Mouse (Mus musculus) right cerebral cortex, postnatal 36 days (tissue): Measurements from ENCODE around the gene Pmm1.
"Not testable (repeated sequence)": the region's sequence is repeated elsewhere in the genome, so short reads cannot be mapped to it uniquely, and the experiment has no call there.

Experiments used
- DNase-seq, 2 experiments: peaks; one replicate each; pipeline ENCODE4 v3.0.0; 2022; ENCODE audit warnings: low spot score in 2 of 2, mixed read lengths in 1 of 2

Gene Pmm1

DNA sequence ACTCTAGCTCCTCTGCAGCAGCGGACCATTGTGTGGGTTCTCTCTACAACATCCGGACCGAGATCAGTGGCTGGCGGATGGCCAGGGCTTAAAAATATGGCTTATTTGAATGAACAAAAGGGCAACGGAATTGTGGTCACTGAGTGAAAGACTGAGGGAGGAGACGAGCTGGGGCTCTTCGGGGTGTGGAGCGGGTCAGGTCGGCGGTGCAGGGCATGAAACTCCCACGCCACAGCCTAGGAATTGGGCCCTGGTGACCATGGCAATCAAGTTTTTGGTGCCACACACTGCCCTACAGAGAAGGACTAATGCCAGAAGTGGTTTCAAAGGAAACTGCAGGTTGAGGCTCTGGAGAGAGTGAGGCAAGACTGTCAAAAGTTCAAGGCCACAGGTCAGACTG lies 32.5 kb downstream of the Pmm1 start:
- DNase-seq: no peak

DNA sequence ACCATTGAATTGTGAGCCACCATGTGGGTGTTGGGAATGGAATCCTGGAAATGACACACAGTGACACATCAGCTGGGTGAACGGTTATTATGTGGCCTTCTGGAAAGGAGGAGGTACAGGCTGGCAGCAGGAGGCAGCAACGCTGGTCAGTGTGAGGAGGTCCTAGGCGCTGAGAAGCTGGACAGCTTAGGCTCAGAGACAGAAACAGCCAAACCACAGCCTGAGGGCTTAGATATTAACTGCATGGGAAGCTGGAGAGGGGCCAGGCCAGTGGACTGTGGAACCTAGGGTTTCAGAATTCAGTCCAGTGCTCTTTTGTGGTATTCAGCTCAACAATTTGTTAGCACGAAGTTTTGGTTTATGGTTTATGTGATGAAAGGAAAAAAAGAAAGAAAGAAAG lies 33.0 kb downstream of the Pmm1 start:
- no peak for DNase-seq

DNA sequence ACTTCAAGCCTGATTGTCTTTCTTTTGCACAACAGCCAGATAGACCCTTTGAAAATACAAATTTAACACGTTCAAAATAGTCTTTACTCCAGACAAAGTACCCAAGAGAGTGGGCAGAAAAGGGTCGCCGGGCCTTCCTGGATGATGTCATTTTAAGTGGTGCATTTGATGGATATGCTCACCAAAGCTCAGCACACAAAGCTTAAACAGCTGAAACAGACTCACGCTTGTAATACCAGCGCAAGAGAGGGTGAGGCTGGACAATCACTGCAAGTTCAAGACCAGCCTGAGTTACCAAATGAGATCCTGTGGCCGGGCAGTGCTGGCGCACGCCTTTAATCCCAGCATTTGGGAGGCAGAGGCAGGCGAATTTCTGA lies 34.3 kb downstream of the Pmm1 start:
- DNase-seq: no peak

DNA sequence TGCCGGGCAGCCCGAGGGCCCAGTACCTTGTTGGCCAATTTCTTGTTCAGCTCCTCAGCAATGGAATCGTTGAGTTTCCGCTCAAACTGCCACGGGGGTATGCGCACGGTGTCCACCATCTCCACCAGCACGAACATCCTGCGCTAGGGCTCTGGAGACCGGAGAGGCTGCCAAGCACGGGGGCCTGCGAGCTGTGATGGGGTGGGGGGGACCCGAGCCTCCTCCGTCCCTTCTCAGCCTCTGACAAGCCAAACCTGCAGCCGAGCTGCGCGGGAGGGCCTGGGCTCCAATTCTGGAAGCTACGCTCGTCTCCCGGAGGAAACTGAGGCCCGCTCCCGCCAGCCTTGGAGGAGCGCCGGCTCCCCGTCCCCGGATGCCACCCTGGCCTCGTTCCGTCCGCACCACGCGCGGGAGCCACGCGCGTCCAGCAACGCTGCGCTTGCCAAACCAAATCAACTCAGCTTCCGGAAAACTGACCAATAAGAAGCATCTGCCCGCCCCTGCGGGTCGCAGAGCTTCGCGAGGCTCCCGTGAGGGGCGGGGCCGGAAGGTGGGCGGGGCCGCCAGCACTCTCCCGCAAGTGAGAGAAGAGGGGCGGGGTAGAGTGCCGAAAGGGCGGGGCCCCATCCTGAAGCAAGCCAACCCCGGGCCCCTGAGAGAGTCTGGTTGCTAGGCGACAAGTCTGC lies 34.8 kb downstream of the Pmm1 start, which contains the start of gene Polr3h:
Gene Polr3h (minus strand): TSS at position 481 of the 686 bp plus-strand sequence.
- DNase-seq: peak; percentile 92 to 96

DNA sequence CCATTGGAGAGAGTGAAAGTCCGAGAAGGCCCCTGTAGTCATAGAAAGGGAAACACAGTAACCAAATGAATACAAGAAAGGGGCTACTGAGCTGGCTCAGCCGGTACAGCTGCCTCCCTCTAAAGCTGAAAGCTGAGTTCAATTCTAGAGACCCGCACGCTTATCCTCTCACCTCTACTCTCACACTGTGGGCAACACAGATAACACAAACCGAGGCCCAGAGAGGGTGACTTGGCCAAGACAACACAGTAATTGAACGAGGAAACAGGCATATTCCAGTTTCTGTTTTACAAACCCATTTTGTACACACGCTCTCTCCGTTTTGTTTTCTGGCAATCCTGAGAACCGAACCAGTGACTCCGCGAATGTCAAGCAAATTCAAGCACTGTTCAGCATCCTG lies 35.8 kb downstream of the Pmm1 start:
- DNase-seq: no peak

DNA sequence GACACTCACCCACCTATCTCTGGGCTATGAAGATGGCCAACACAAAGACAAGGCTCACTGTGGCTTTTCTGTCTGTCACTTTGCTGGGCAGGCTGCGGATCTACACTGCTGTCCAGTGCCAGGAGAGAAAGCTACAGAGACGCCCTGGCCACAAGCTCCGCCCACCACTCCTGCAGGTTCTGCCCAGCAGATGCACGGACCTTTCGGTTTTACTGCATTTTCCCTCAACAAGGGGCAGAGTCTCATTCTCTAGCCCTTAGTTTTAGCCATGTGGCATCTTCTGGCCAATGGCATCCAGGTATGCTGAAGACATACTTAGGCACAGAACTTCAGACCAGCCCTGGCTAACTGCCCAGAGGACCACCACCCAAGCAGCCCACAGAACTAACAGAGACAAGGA lies 39.5 kb downstream of the Pmm1 start:
- DNase-seq: no peak

DNA sequence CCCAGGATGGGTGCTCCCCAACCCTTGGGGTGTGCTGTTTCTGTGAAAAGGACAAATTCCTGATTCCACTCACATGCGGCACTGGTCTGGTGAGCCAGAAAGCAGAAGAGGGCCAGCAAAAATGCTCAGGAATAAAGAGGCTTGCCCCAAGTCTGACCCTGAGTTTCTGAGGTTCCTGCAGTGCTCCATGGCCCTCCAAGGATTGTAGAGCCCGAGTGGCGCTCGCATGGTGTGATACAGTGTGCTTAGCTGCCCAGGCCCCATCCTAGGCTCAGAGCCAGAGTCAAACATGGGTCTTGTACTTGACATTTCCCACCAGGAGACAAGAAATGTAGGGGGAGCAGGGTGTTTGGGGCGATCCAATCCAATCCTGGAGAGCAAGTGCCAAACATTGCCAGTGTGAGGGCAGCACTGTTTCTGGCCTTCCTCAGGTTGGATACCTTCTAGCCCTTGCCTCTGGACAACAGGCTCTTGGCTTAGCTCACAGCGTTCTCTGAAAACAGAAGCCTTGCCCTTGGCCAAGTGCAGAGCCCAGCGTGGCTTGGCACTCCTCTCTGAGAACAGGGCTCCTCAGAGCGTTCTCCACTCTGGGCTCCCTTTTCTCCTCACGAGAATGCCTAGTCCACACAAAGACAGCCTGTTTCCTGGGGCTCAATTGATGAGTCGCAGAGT lies 40.0 kb downstream of the Pmm1 start:
- peak; percentile 43 to 50 for DNase-seq

DNA sequence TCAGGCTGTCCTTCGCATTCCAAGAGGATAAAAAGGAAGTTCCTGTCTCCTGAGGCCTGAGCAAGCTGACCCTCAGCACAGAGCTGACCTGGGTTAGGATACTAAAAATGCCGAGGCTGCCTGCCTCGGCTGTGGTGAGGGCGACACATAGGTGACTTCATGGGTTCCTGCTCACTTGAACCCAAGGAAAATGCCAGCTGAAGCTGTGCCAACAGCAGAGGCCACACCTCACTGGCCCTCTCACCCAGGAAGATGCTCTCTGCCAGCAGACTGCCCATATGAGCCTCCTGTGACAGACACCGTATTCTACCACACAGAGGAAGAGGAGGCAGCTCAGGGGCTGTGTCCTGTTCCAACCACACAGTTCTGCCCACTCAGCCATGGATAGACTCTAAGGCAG lies 41.7 kb downstream of the Pmm1 start:
- no peak for DNase-seq

DNA sequence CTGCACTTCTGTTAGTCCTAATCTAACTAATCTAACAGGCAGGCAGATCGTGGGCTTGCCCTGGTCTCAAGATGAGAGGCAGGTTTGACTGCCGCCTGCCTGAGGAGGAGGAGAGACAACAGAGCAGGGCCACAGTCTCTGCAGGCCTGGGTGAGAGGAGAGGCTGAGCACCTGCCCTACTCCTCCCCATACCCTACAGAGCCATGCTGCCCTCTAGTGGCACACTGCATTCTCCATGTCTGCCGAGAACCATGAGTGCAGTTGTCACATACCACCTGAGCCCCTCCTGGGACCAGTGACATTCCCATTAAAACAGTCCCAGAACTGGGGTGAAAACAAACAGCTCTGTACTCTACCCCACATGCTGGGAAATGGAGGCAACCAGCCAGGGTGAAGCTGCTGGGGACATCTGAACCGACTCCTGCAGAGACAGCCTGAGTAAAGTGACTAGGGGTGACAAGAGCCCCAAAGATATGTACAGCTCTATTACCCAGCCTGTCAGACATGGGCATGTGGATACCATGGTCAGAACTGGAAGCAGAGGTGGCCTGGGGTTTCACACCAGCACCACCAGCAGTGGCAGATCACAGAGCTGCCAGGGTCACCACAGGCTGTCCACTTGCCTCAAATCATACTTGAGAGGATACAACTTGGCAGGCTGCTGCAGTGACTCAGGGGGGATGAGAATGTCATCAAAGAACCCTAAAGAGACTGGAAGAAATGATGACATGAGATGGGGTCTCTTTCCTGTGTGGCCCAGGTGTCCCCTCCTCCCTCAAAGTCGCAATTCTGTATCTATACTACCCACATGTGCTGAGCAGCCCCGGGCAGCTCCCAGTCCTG lies 42.9 kb downstream of the Pmm1 start:
- DNase-seq: peak; percentile 44 to 45

DNA sequence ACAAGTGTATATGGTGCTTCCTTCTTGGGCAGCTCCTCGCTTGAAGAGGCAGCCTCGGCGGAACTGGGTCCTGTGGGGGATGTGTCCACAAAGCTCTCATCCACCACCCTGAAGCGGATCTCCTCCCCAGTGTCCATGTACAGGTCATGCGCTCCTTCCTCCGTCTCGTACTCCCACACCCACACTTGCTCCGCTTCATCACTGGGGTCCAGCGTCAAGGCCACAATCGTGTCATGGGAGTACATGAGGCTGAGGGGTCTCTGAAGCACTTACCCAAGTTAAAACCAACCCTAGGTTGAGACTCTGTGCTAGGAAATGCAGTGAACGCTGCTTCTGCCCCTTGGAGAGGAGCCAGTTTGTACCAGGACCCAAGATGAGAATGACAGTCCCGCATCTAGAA lies 43.5 kb downstream of the Pmm1 start:
- no peak for DNase-seq

DNA sequence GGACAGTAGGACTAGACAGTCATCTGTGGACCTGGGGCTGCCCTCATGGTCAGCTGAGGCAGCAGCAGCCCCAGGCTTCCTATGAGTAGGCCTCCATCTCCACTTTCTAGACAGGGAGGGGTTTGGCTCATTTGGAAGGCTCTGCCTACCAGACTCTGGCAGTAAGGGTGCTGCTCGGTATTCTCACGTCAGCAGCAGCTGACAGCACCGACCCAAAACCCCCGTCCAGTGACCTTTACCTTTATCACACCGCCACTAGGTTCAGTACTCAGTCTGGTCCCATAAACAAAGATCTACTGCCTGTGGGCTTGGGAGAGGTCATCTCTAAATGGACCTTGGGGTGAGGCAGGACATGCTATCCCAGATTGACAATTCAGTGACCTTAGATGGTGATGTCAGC lies 45.1 kb downstream of the Pmm1 start:
- DNase-seq: no peak

DNA sequence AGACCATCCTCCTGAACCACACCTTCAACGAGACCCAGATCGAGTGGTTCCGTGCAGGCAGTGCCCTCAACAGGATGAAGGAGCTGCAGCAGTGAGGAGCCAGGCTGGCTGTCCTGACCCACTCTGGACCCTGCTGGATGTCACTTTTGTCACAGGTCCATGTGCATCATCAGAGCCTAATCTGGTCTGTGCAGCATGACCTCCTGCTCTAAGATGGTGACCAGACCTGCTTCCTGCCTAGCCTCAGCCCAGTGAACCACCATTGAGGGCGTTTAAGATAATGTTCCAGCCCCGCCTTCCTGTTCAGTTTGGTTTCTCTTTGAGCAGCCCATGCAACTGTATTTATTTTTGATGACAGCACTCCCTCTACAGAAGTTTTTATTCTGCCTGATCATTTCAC lies 46.1 kb downstream of the Pmm1 start:
- DNase-seq: no peak

DNA sequence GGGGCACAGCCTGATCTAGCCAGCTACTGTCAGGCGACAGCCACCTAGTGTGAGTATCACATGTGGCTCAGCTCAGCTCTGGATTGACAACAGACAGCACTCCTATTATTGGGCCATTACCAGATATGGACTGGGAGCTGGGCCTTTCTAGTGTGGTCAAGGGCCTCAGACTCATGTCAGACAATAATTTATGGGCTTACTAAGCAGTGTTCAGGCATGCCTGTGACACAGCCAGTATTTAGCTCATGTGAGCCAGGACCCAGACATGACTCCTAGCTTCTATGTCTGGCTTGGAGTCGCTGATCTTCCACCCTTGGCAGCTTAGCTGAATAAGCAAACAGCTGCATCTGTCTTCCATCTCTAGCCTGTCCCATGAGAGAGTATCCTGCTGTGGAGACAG lies 48.2 kb downstream of the Pmm1 start:
- no peak for DNase-seq

DNA sequence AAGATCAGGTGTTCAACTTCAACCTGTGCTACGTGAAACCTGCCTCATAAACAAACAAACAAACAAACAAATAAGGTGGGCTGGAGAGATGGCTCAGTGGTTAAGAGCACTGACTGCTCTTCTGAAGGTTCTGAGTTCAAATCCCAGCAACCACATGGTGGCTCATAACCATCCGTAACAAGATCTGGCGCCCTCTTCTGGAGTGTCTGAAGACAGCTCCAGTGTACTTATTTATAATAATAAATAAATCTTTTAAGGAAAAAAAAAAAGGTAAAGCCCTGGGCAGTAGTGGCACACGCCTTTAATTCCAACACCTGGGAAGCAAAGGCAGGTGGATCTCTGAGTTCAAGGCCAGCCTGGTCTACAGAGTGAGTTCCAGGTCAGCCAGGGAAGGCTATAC lies 52.0 kb downstream of the Pmm1 start:
- not testable (repeated sequence) for DNase-seq

DNA sequence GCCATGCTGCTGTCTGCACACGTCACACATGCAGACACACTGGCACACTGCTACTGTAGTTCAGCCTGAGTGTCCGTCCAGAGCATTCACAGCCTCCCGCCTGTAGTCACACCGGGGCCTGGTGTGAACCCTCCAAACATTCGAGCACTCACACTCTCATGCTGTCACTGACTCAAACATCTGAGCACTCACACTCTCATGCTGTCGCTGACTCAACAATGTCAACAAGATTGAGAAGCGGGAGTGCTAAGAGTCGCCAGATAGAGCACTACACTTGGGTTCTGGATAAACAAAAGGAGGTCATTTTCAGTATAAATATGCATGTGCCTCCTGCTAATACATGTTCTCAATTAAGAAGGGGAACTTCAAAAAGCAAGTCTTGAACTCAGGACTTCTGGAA lies 52.8 kb downstream of the Pmm1 start:
- DNase-seq: no peak

DNA sequence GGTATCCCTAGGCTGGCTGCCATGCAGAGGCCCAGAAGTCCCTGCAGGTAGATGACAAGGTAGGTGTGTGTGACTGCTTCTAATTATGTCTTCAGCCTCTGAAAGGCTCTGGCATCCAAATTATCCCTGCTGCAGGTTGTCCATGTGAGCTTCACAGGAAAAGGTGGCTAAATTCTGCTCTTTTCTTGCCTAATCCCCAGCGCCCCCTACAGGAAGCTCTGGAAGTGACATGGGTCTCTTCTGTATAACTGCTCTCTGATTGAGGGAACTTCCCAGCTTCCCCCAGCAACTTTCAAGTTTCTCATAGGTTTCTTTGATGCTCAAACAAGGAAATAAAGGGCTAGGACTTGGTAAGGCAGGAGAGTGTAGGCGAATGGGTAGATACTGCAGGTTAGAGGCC lies 55.8 kb downstream of the Pmm1 start:
- peak; percentile 58 for DNase-seq
